Mouse (Mus musculus) heart, embryonic 16.5 days (tissue): ENCODE measurements around the gene Olfr462. TPM values are rescaled to one million over a fixed set of nuclear protein-coding genes. Genes with fewer than 3 reads are reported as not detected.
A peak's percentile ranks its signal among the peaks of the same experiment; 100 is the strongest.

Source experiments
- ATAC-seq: fragments of 200-750 bp; cut with Nextera tagmentation; replicated peaks from 2 replicates; pipeline ENCODE4 v1.8.0; 2017; ENCODE audit warnings: moderate number of reproducible peaks; ENCODE audit not compliant: insufficient read depth, low FRiP score; ENCODE audit errors: extremely low read depth
- H3K27ac ChIP-seq: fragments of 300-500 bp; sonication (generic); 2 replicates; pipeline ENCODE4 v1.5.1; 2014; ENCODE audit warnings: mild to moderate bottlenecking, low read length, control low read depth, moderate library complexity
- H3K27me3 ChIP-seq: fragments of 300-500 bp; sonication (generic); 2 replicates; pipeline ENCODE4 v1.6.1; 2014; ENCODE audit warnings: low read length, mixed read lengths; ENCODE audit not compliant: control insufficient read depth, insufficient read depth
- H3K36me3 ChIP-seq: fragments of 300-500 bp; sonication (generic); 2 replicates; pipeline ENCODE4 v1.6.1; 2014; ENCODE audit not compliant: control insufficient read depth, insufficient read depth
- H3K4me1 ChIP-seq: fragments of 300-500 bp; sonication (generic); 2 replicates; pipeline ENCODE4 v1.6.1; 2014; ENCODE audit warnings: low read length, mixed read lengths; ENCODE audit not compliant: control insufficient read depth, insufficient read depth
- H3K4me2 ChIP-seq: fragments of 300-500 bp; sonication (generic); 2 replicates; pipeline ENCODE4 v1.6.1; 2014; ENCODE audit warnings: low read depth, mild to moderate bottlenecking, control low read depth, low read length
- H3K4me3 ChIP-seq: fragments of 300-500 bp; sonication (generic); 2 replicates; pipeline ENCODE4 v1.5.1; 2014; ENCODE audit warnings: mild to moderate bottlenecking, control low read depth, low read length
- H3K9ac ChIP-seq: fragments of 300-500 bp; sonication (generic); 2 replicates; pipeline ENCODE4 v1.6.1; 2014; ENCODE audit warnings: low read length, control low read depth
- H3K9me3 ChIP-seq: fragments of 300-500 bp; sonication (generic); replicated peaks from 2 replicates; pipeline ENCODE4 v1.6.1; 2016; ENCODE audit warnings: low read length; ENCODE audit not compliant: control insufficient read depth
- WGBS: fragments of 180-500 bp; shearing (Covaris S2); extraction: QIAGEN DNeasy Blood & Tissue Kit; methylation state at CpG from one replicate; pipeline ENCODE4 v1.1.7; 2014; 5-methylcytosine and 5-hydroxymethylcytosine counted together
- polyA plus RNA-seq: library from polyadenylated mRNA; unstranded; fragments of >200 nt; fragmentation: Nextera tagmentation; extraction: Ambion mirVana; gene quantifications from 2 replicates; pipeline ENCODE4 v1.2.1, GENCODE M21; 2015

The Olfr462 gene
- polyA plus RNA-seq, 1 experiment from 2014 or later: not detected

- Histone ChIP-seq H3K9me3 (no peaks in the 10 kb centered on the region), H3K4me3 (no peak overlapping the region), H3K27me3 (no peaks in the 10 kb centered on the region; the same call in 1 of the 2 replicates), H3K27ac (no peak overlapping the region), H3K36me3 (no peaks in the 10 kb centered on the region), H3K4me2 (peak overlapping the region; percentile 19; the same call in 1 of the 2 replicates), H3K4me1 (peaks cover 11% of the 10 kb centered on the region), H3K9ac (no peak overlapping the region)
- 39% methylated on average over 8 of the region's 8 CpGs for WGBS
- peak; percentile 93 for ATAC-seq
Measured at GRCm38 (mm10) chr11:87840676-87841075, 51.4 kb downstream of the Olfr462 start.

Other genes starting within 250 kb of the Olfr462 start
- gene Rnf43, start 229.5 kb downstream of the Olfr462 start, polyA plus RNA-seq: 2.1 and 2.4 TPM in 2 replicates
- 100 and 111 TPM in 2 replicates for gene Supt4a, start 154.7 kb downstream of the Olfr462 start, polyA plus RNA-seq
- gene Tspoap1, start 131.7 kb downstream of the Olfr462 start, polyA plus RNA-seq: 1.1 and 1.2 TPM in 2 replicates
- gene Mpo, start 98.7 kb downstream of the Olfr462 start, polyA plus RNA-seq: 1.0 and 2.9 TPM in 2 replicates
- gene Lpo, start 64.0 kb downstream of the Olfr462 start, polyA plus RNA-seq: 0.92 and 1.1 TPM in 2 replicates
- gene Mks1, start 39.1 kb downstream of the Olfr462 start, polyA plus RNA-seq: 7.3 and 7.7 TPM in 2 replicates
- 0.30 and 0.45 TPM in 2 replicates for gene Epx, start 16.7 kb downstream of the Olfr462 start, polyA plus RNA-seq
- gene Olfr463, start 5.1 kb upstream of the Olfr462 start, polyA plus RNA-seq: not detected in 2 replicates
- gene Olfr464, start 28.7 kb upstream of the Olfr462 start, polyA plus RNA-seq: not detected in 2 replicates
- 23.5 and 25.6 TPM in 2 replicates for gene Dynll2, start 95.3 kb upstream of the Olfr462 start, polyA plus RNA-seq
- gene Srsf1, start 155.1 kb upstream of the Olfr462 start, polyA plus RNA-seq: 158 and 185 TPM in 2 replicates
- 22.3 and 24.3 TPM in 2 replicates for gene Vezf1, start 176.0 kb upstream of the Olfr462 start, polyA plus RNA-seq
- gene Cuedc1, start 205.8 kb upstream of the Olfr462 start, polyA plus RNA-seq: 15.2 and 17.6 TPM in 2 replicates